Mouse (Mus musculus) G1E (cell line): ENCODE measurements at regions not wholly inside any gene's neighbourhood (a gene's known extent, or its start where the extent isn't known, plus 50 kb on each side); places are given as distances from the start of the nearest gene placed in this dataset.

Experiments
- CTCF ChIP-seq: IDR thresholded peaks from 2 replicates; pipeline ENCODE4 v1.5.1; 2012; ENCODE audit warnings: low read depth, low read length, inconsistent platforms, mixed read lengths
- GATA1 ChIP-seq: IDR thresholded peaks from 2 replicates; pipeline ENCODE4 v1.6.1; 2012; ENCODE audit warnings: borderline replicate concordance, low read length, inconsistent platforms, mixed read lengths
- POLR2AphosphoS5 ChIP-seq: IDR thresholded peaks from 2 replicates; pipeline ENCODE4 v1.6.1; 2012; ENCODE audit warnings: low read depth, low read length, inconsistent platforms; ENCODE audit not compliant: insufficient replicate concordance
- TAL1 ChIP-seq: conservative IDR thresholded peaks from 2 replicates; pipeline ENCODE4 v1.6.1; 2012; ENCODE audit warnings: low read depth, low read length, inconsistent platforms, mixed read lengths

DNA sequence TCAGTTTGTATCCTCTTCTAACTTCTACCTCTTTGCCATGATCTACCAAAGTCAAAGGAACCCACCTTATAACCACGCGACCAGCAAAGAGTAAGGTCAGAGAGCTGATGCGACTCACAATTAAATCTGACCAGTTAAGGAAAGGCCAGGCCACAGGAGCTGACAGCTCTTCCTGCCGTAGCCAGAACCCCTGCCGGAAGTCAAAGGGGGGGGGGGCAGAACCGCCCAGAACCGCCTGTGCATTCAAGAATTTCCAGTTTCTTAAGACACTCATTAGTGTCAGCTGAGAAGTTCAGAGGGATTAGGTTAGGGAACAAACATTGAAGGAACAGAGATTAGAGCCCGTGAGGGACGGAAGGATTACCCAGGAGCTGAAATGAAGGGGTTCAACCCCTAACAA is 51.0 kb upstream of the Nfe2l3 start:
- TF ChIP-seq GATA1 (no peak), CTCF (no peak), POLR2AphosphoS5 (no peak), TAL1 (no peak)
